Mouse (Mus musculus) midbrain, embryonic 10.5 days (tissue): ENCODE measurements around the gene Prickle2. TPM values are rescaled to one million over a fixed set of nuclear protein-coding genes. Genes with fewer than 3 reads are reported as not detected.

Experiments used
- DNase-seq: peaks from one replicate; pipeline ENCODE4 v3.0.0-alpha.2; 2017; ENCODE audit warnings: low spot score
- H3K27ac ChIP-seq: fragments of 300-500 bp; sonication (generic); replicated peaks from 2 replicates; pipeline ENCODE4 v1.5.1; 2016; ENCODE audit warnings: mild to moderate bottlenecking
- H3K27me3 ChIP-seq: fragments of 300-500 bp; sonication (generic); 2 replicates; pipeline ENCODE4 v1.6.1; 2016; ENCODE audit warnings: low read depth, mild to moderate bottlenecking; ENCODE audit not compliant: poor library complexity, severe bottlenecking
- H3K36me3 ChIP-seq: fragments of 300-500 bp; sonication (generic); 2 replicates; pipeline ENCODE4 v1.6.1; 2016; ENCODE audit warnings: mild to moderate bottlenecking, moderate library complexity
- H3K4me1 ChIP-seq: fragments of 300-500 bp; sonication (generic); 2 replicates; pipeline ENCODE4 v1.6.1; 2016
- H3K4me3 ChIP-seq: fragments of 300-500 bp; sonication (generic); 2 replicates; pipeline ENCODE4 v1.5.1; 2016; ENCODE audit warnings: mild to moderate bottlenecking, moderate library complexity
- H3K9me3 ChIP-seq: fragments of 300-500 bp; sonication (generic); replicated peaks from 2 replicates; pipeline ENCODE4 v1.6.1; 2016; ENCODE audit warnings: mild to moderate bottlenecking
- WGBS: fragments of 180-500 bp; shearing (Covaris S2); methylation state at CpG from one replicate; pipeline ENCODE4 v1.1.7; 2016; 5-methylcytosine and 5-hydroxymethylcytosine counted together
- polyA plus RNA-seq: library from polyadenylated mRNA; unstranded; fragments of >200 nt; fragmentation: Nextera tagmentation; extraction: Ambion mirVana; gene quantifications from 2 replicates; pipeline ENCODE4 v1.2.1, GENCODE M21; 2016

Gene Prickle2
- polyA plus RNA-seq, 1 experiment from 2014 or later: 3.0 TPM

- Histone ChIP-seq H3K27me3 (no peaks in the 10 kb centered on the region), H3K27ac (no peak overlapping the region), H3K9me3 (no peaks in the 10 kb centered on the region), H3K4me1 (no peaks in the 10 kb centered on the region), H3K4me3 (no peak overlapping the region), H3K36me3 (no peaks in the 10 kb centered on the region)
- WGBS: 100% methylated on average over 1 of the region's 1 CpGs
- DNase-seq: no peak
These were observed 146.7 kb downstream of the Prickle2 start for GRCm38 (mm10) chr6:92559261-92559660.

- Histone ChIP-seq H3K9me3 (no peaks in the 10 kb centered on the region), H3K4me3 (no peak overlapping the region), H3K4me1 (no peaks in the 10 kb centered on the region), H3K36me3 (no peaks in the 10 kb centered on the region), H3K27me3 (no peaks in the 10 kb centered on the region), H3K27ac (no peak overlapping the region)
- DNase-seq: no peak
- WGBS: 75% methylated on average over 2 of the region's 2 CpGs
These were observed 150.3 kb downstream of the Prickle2 start for GRCm38 (mm10) chr6:92555675-92556074.

- Histone ChIP-seq H3K27me3 (no peaks in the 10 kb centered on the region), H3K4me1 (no peaks in the 10 kb centered on the region), H3K9me3 (no peaks in the 10 kb centered on the region), H3K27ac (no peak overlapping the region), H3K36me3 (no peaks in the 10 kb centered on the region), H3K4me3 (no peak overlapping the region)
- DNase-seq: no peak
- WGBS: 90% methylated on average over 4 of the region's 4 CpGs
These were observed 152.9 kb downstream of the Prickle2 start for GRCm38 (mm10) chr6:92553086-92553485.

GRCm38 (mm10) chr6:92549246-92549645, 156.7 kb downstream of the Prickle2 start:
- WGBS: 88% methylated on average over 8 of the region's 8 CpGs
- H3K36me3 ChIP-seq: no peaks in the 10 kb centered on the region
- no peak for DNase-seq

GRCm38 (mm10) chr6:92545204-92545603, 160.8 kb downstream of the Prickle2 start:
- H3K9me3 ChIP-seq: no peaks in the 10 kb centered on the region
- no peaks in the 10 kb centered on the region for H3K36me3 ChIP-seq
- no peaks in the 10 kb centered on the region for H3K27me3 ChIP-seq
- H3K27ac ChIP-seq: no peak overlapping the region
- no peak for DNase-seq
- WGBS: 94% methylated on average over 2 of the region's 2 CpGs
- H3K4me1 ChIP-seq: no peaks in the 10 kb centered on the region
- H3K4me3 ChIP-seq: no peak overlapping the region

More at GRCm38 (mm10) chr6:92549246-92549645, 156.7 kb downstream of the Prickle2 start:
- Histone ChIP-seq H3K27me3 (no peaks in the 10 kb centered on the region), H3K9me3 (no peaks in the 10 kb centered on the region), H3K4me1 (no peaks in the 10 kb centered on the region), H3K4me3 (no peak overlapping the region), H3K27ac (no peak overlapping the region)

GRCm38 (mm10) chr6:92543825-92544224, 162.1 kb downstream of the Prickle2 start:
- H3K27ac ChIP-seq: no peak overlapping the region
- no peaks in the 10 kb centered on the region for H3K9me3 ChIP-seq
- no peaks in the 10 kb centered on the region for H3K36me3 ChIP-seq
- H3K27me3 ChIP-seq: no peaks in the 10 kb centered on the region
- no peaks in the 10 kb centered on the region for H3K4me1 ChIP-seq
- WGBS: 87% methylated on average over 4 of the region's 4 CpGs
- no peak for DNase-seq
- no peak overlapping the region for H3K4me3 ChIP-seq

- 85% methylated on average over 5 of the region's 5 CpGs for WGBS
- no peaks in the 10 kb centered on the region for H3K27me3 ChIP-seq
- H3K36me3 ChIP-seq: no peaks in the 10 kb centered on the region
- no peak overlapping the region for H3K4me3 ChIP-seq
- no peak for DNase-seq
- no peak overlapping the region for H3K27ac ChIP-seq
- no peaks in the 10 kb centered on the region for H3K4me1 ChIP-seq
- H3K9me3 ChIP-seq: no peaks in the 10 kb centered on the region
These were observed 163.4 kb downstream of the Prickle2 start for GRCm38 (mm10) chr6:92542402-92543101.

GRCm38 (mm10) chr6:92534226-92535031, 171.5 kb downstream of the Prickle2 start:
- H3K4me1 ChIP-seq: peaks cover 12% of the 10 kb centered on the region
- peak overlapping the region; percentile 56 for H3K4me3 ChIP-seq
- peak overlapping the region; percentile 77 for H3K27ac ChIP-seq
- H3K9me3 ChIP-seq: no peaks in the 10 kb centered on the region
- DNase-seq: peak; percentile 56
- 8% methylated on average over 11 of the region's 11 CpGs for WGBS
- no peaks in the 10 kb centered on the region for H3K36me3 ChIP-seq
- no peaks in the 10 kb centered on the region for H3K27me3 ChIP-seq

- WGBS: 82% methylated on average over 8 of the region's 8 CpGs
- no peak overlapping the region for H3K4me3 ChIP-seq
- H3K36me3 ChIP-seq: no peaks in the 10 kb centered on the region
- no peak for DNase-seq
- no peak overlapping the region for H3K27ac ChIP-seq
- H3K4me1 ChIP-seq: peaks cover 12% of the 10 kb centered on the region
- no peaks in the 10 kb centered on the region for H3K27me3 ChIP-seq
- no peaks in the 10 kb centered on the region for H3K9me3 ChIP-seq
These were observed 172.5 kb downstream of the Prickle2 start for GRCm38 (mm10) chr6:92533306-92534063.

GRCm38 (mm10) chr6:92532896-92533295, 173.1 kb downstream of the Prickle2 start:
- Histone ChIP-seq H3K36me3 (no peaks in the 10 kb centered on the region), H3K4me3 (no peak overlapping the region), H3K9me3 (no peaks in the 10 kb centered on the region), H3K27ac (no peak overlapping the region), H3K27me3 (no peaks in the 10 kb centered on the region), H3K4me1 (peaks cover 12% of the 10 kb centered on the region)
- WGBS: 85% methylated on average over 3 of the region's 3 CpGs
- no peak for DNase-seq

- DNase-seq: no peak
- no peaks in the 10 kb centered on the region for H3K36me3 ChIP-seq
- H3K9me3 ChIP-seq: no peaks in the 10 kb centered on the region
- no peaks in the 10 kb centered on the region for H3K27me3 ChIP-seq
- no peak overlapping the region for H3K27ac ChIP-seq
- WGBS: 89% methylated on average over 6 of the region's 6 CpGs
- no peak overlapping the region for H3K4me3 ChIP-seq
- peaks cover 12% of the 10 kb centered on the region for H3K4me1 ChIP-seq
These were observed 173.6 kb downstream of the Prickle2 start for GRCm38 (mm10) chr6:92532331-92532730.

- Histone ChIP-seq H3K27ac (no peak overlapping the region), H3K4me1 (peaks cover 8% of the 10 kb centered on the region), H3K9me3 (no peaks in the 10 kb centered on the region), H3K36me3 (no peaks in the 10 kb centered on the region), H3K4me3 (no peak overlapping the region), H3K27me3 (no peaks in the 10 kb centered on the region)
- WGBS: 80% methylated on average over 3 of the region's 3 CpGs
- DNase-seq: no peak
These were observed 179.7 kb downstream of the Prickle2 start for GRCm38 (mm10) chr6:92526212-92526611.
